Mouse (Mus musculus) liver, postnatal 0 days (tissue): ENCODE data around the gene Nfib.

Experiments used
- CTCF ChIP-seq: sonication (generic); IDR thresholded peaks from 2 replicates; pipeline ENCODE4 v1.5.1; 2016; ENCODE audit warnings: antibody characterized with exemption, low read depth
- EP300 ChIP-seq: IDR thresholded peaks from 2 replicates; pipeline ENCODE4 v1.6.1; 2016; ENCODE audit warnings: antibody characterized with exemption, low read depth, mild to moderate bottlenecking

GRCm38 (mm10) chr4:82704841-82705794, at the start of gene Nfib:
- no peak for TF ChIP-seq CTCF
- TF ChIP-seq EP300, result no peak
